Mouse (Mus musculus): Measurements from ENCODE around the gene Ifitm5. TPM values are rescaled to one million over a fixed set of nuclear protein-coding genes. Genes with fewer than 3 reads are reported as not detected.

Ifitm5 gene
- polyA plus RNA-seq, 1 experiment from 2014 or later: 0.82 TPM

DNA sequence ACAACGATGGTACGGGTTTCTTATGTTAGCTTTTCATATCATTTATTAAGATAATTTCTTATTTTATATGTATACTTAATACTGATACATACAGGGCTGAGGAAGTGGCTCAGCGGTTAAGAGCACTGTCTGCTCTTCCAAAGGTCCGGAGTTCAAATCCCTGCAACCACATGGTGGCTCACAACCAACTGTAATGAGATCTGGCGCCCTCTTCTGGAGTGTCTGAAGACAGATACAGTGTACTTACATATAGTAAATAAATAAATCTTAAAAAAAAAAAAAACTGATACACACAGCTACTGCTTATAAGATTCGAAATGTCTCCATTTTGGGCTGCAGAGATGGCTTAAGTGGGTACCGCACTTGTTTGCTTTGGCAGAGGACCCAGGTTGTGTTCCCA is 42.4 kb downstream of the Ifitm5 start:
- Histone ChIP-seq H3K4me1 (replicated peaks; ENCODE audit: control insufficient read depth, insufficient read depth) (0 out of 2 replicates have a peak, but pooled peaks cover 3% of the 10 kb centered on the region), H3K4me3 (ENCODE audit: low read depth, low read length) (no peak overlapping the region), H3K4me2 (replicated peaks; ENCODE audit: low read depth) (no peak overlapping the region), H3K9me3 (ENCODE audit: control insufficient read depth, low read length) (no peaks in the 10 kb centered on the region), H3K27me3 (ENCODE audit: control insufficient read depth, insufficient read depth, low read length) (no peaks in the 10 kb centered on the region), H3K27ac (replicated peaks) (no peak overlapping the region), H3K36me3 (ENCODE audit: control insufficient read depth, insufficient read depth, low read length) (no peaks in the 10 kb centered on the region), H3K9ac (ENCODE audit: low read length) (no peak overlapping the region)
- TF ChIP-seq EP300 (optimal IDR thresholded peaks at IDR 0.05) (no peak), CTCF (IDR thresholded peaks at IDR 0.05; ENCODE audit: low read depth) (peak; percentile 28; the same call in 1 of the 2 replicates)
- ATAC-seq (ENCODE audit: low FRiP score, low TSS enrichment) (no peak), DNase-seq (ENCODE audit: low spot score) (no peak)
- 74% methylated on average over 7 of the region's 7 CpGs for WGBS

DNA sequence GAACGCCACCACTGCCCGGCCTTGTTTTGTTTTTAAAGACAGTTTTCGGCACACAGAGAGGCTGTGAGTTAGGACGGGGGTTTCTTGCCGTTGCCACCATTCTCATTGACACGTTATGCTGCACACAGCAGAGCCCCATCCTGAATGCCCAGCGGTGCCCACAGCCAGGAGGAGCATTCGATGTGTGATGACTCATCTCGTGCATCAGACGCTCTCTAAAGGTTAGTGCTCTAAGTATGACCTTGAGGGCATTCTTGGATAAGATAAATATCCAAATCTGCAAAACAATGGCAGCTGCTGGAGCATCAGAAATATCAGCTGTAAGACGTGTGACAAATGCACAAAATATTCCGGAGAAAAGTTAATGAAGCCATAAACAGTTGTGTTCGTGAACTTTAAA is 43.0 kb downstream of the Ifitm5 start:
- DNase-seq (ENCODE audit: low spot score) (no peak), ATAC-seq (ENCODE audit: low FRiP score, low TSS enrichment) (no peak)
- no peak overlapping the region for H3K4me2 ChIP-seq (replicated peaks; ENCODE audit: low read depth)
- no peaks in the 10 kb centered on the region for H3K36me3 ChIP-seq (ENCODE audit: control insufficient read depth, insufficient read depth, low read length)
- H3K4me3 ChIP-seq (ENCODE audit: low read depth, low read length): no peak overlapping the region
- no peak overlapping the region for H3K27ac ChIP-seq (replicated peaks)
- TF ChIP-seq EP300 (optimal IDR thresholded peaks at IDR 0.05) (no peak), CTCF (IDR thresholded peaks at IDR 0.05; ENCODE audit: low read depth) (no peak)
- H3K9ac ChIP-seq (ENCODE audit: low read length): no peak overlapping the region
- no peaks in the 10 kb centered on the region for H3K9me3 ChIP-seq (ENCODE audit: control insufficient read depth, low read length)
- 69% methylated on average over 13 of the region's 13 CpGs for whole genome bisulfite sequencing
- H3K27me3 ChIP-seq (ENCODE audit: control insufficient read depth, insufficient read depth, low read length): no peaks in the 10 kb centered on the region
- H3K4me1 ChIP-seq (replicated peaks; ENCODE audit: control insufficient read depth, insufficient read depth): 0 out of 2 replicates have a peak, but pooled peaks cover 3% of the 10 kb centered on the region

DNA sequence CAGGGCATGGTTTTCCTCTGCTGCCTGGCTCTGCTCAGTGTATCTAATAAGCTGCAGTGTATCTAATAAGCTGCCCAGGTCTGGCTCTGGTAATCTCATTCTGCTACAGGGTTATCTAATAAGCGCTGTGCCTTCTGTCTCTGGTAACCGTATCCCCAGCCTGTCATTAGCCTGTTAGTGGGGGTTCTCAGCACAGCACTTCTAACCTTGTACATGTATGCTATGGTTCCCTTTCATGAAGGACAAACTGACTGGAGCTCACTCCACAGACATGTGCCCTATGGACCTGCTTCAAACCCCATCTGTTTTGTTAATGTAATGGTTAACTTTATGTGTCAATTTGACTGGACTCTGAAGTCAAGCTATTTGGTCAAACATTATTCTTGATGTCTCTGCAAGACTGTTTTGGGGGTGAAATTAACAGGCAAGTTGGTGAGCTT is 44.4 kb downstream of the Ifitm5 start:
- Histone ChIP-seq H3K4me3 (ENCODE audit: low read depth, low read length) (no peak overlapping the region), H3K4me2 (replicated peaks; ENCODE audit: low read depth) (no peak overlapping the region), H3K4me1 (replicated peaks; ENCODE audit: control insufficient read depth, insufficient read depth) (0 out of 2 replicates have a peak, but pooled peaks cover 3% of the 10 kb centered on the region), H3K27me3 (ENCODE audit: control insufficient read depth, insufficient read depth, low read length) (no peaks in the 10 kb centered on the region), H3K9me3 (ENCODE audit: control insufficient read depth, low read length) (no peaks in the 10 kb centered on the region), H3K27ac (replicated peaks) (no peak overlapping the region), H3K9ac (ENCODE audit: low read length) (no peak overlapping the region), H3K36me3 (ENCODE audit: control insufficient read depth, insufficient read depth, low read length) (no peaks in the 10 kb centered on the region)
- ATAC-seq (ENCODE audit: low FRiP score, low TSS enrichment) (no peak), DNase-seq (ENCODE audit: low spot score) (no peak)
- TF ChIP-seq EP300 (optimal IDR thresholded peaks at IDR 0.05) (no peak), CTCF (IDR thresholded peaks at IDR 0.05; ENCODE audit: low read depth) (no peak)
- WGBS: 67% methylated on average over 2 of the region's 2 CpGs

DNA sequence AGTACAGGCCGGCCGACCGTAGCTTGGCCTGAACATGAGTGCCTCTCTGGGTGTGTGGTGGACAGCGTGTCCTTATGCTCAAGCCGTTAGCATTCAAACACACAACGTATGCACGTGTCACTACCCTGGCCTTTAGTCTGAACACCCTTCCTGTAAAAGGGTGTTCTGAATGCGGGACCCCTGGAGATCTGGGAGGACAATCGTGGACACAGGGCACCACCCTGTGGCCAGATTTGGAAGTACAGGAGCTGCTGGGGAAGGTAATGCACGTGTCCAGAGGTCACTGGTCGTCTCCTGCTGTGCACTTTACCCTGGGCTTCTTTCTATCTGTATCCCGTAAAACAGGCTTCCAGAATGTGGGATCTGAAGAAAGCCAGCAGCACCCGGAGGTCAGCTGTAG is 46.9 kb downstream of the Ifitm5 start:
- ATAC-seq (ENCODE audit: low FRiP score, low TSS enrichment) (peak; percentile 64), DNase-seq (ENCODE audit: low spot score) (peak; percentile 79)
- 27% methylated on average over 13 of the region's 13 CpGs for WGBS
- H3K4me2 ChIP-seq (replicated peaks; ENCODE audit: low read depth): no peak overlapping the region
- H3K27me3 ChIP-seq (ENCODE audit: control insufficient read depth, insufficient read depth, low read length): no peaks in the 10 kb centered on the region
- no peak overlapping the region for H3K4me3 ChIP-seq (ENCODE audit: low read depth, low read length)
- no peaks in the 10 kb centered on the region for H3K4me1 ChIP-seq (replicated peaks; ENCODE audit: control insufficient read depth, insufficient read depth)
- H3K9ac ChIP-seq (ENCODE audit: low read length): no peak overlapping the region
- H3K36me3 ChIP-seq (ENCODE audit: control insufficient read depth, insufficient read depth, low read length): peaks cover 3% of the 10 kb centered on the region; the same call in 1 of the 2 replicates
- no peak overlapping the region for H3K27ac ChIP-seq (replicated peaks)
- no peaks in the 10 kb centered on the region for H3K9me3 ChIP-seq (ENCODE audit: control insufficient read depth, low read length)
- TF ChIP-seq EP300 (optimal IDR thresholded peaks at IDR 0.05): no peak
- peak; percentile 94 for TF ChIP-seq CTCF (IDR thresholded peaks at IDR 0.05; ENCODE audit: low read depth)

DNA sequence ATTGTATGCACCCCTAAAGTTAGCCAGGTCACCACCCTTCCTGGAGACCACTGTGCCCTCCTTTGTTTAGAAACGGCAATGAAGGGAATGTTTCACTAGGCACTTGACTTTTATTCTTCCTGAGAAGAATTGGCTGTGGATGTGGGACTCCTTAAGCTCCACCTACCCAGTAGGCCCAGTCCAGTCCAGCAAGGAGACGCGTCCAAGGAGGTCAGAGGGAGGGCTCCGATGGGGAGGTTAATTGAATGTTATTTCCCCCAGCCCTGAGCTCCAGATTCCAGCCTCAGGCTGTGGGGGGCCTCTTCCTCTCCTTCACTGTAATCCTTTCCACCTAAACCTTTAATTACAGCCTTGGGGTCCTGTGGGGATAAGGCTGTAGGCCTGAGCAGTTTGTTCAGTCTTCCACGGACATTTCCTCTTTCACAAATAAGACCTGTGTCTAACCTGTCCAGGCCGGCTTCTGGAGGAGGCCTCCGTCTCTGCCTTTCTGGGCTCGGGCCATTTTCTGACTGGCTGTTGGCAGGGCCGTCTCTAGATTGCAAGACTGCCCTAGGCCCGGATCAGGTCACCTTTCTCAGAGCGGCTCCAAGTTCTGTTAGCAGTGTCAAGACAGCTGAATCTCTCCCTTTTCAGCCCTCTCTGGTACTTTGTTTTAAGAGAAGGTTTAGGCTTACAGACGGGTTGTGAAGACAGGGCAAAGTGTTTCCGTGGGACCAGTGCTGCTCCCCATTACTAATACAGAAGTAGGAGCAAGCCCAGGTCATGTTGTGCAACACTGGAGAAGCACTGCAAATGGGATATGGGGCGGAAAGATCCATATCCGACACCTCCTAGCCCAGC is 47.8 kb downstream of the Ifitm5 start:
- ATAC-seq (ENCODE audit: low FRiP score, low TSS enrichment) (no peak), DNase-seq (ENCODE audit: low spot score) (no peak)
- Histone ChIP-seq H3K27me3 (ENCODE audit: control insufficient read depth, insufficient read depth, low read length) (no peaks in the 10 kb centered on the region), H3K4me1 (replicated peaks; ENCODE audit: control insufficient read depth, insufficient read depth) (no peaks in the 10 kb centered on the region), H3K9ac (ENCODE audit: low read length) (0 out of 2 replicates have a peak overlapping the region, but pooled peaks have one; percentile 18), H3K36me3 (ENCODE audit: control insufficient read depth, insufficient read depth, low read length) (peaks cover 7% of the 10 kb centered on the region; the same call in 1 of the 2 replicates), H3K4me2 (replicated peaks; ENCODE audit: low read depth) (no peak overlapping the region), H3K27ac (replicated peaks) (no peak overlapping the region), H3K4me3 (ENCODE audit: low read depth, low read length) (no peak overlapping the region), H3K9me3 (ENCODE audit: control insufficient read depth, low read length) (no peaks in the 10 kb centered on the region)
- TF ChIP-seq CTCF (IDR thresholded peaks at IDR 0.05; ENCODE audit: low read depth): no peak
- WGBS: 75% methylated on average over 15 of the region's 15 CpGs

DNA sequence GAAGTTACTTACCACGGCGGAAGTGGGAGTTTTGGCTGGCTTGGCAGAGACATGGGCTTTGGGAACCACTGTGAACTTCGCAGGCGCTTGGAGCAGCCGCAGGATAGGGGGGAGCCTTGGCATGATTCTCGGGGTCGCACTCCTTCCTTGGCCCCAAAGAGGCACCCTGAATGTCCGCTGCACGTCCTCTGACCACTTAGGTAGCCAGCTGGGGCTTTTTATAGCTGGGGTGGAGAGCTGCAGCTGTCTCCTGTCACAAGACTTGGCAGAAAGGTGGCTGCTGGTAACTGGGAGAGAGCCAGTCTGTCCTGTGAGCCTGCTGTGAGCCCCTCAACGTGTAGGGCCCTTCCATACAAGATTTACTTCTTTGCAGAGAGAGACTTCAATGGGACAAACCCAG is 49.9 kb downstream of the Ifitm5 start, which contains the start of gene Cox8b:
TSS of gene Cox8b (minus strand) at position 227 of the 400 bp plus-strand sequence.
- no peak for DNase-seq (ENCODE audit: low spot score)
- TF ChIP-seq CTCF (IDR thresholded peaks at IDR 0.05; ENCODE audit: low read depth): no peak
- TF ChIP-seq EP300 (optimal IDR thresholded peaks at IDR 0.05): no peak
- 62% methylated on average over 10 of the region's 10 CpGs for WGBS

More for the DNA sequence above, 49.9 kb downstream of the Ifitm5 start, which contains the start of gene Cox8b:
- no peak within 1 kb of the TSS for H3K4me2 ChIP-seq (replicated peaks; ENCODE audit: low read depth)
- no peaks in the 10 kb centered on the region for H3K9me3 ChIP-seq (ENCODE audit: control insufficient read depth, low read length)
- no peaks in the 10 kb centered on the region for H3K27me3 ChIP-seq (ENCODE audit: control insufficient read depth, insufficient read depth, low read length)
- no peak within 1 kb of the TSS for H3K4me3 ChIP-seq (ENCODE audit: low read depth, low read length)
- no peak within 1 kb of the TSS for H3K9ac ChIP-seq (ENCODE audit: low read length)
- no peaks in the 10 kb centered on the region for H3K4me1 ChIP-seq (replicated peaks; ENCODE audit: control insufficient read depth, insufficient read depth)
- H3K27ac ChIP-seq (replicated peaks): 0 out of 2 replicates have a peak within 1 kb of the TSS, but pooled peaks have one; percentile 4
- peaks cover 7% of the 10 kb centered on the region; the same call in 1 of the 2 replicates for H3K36me3 ChIP-seq (ENCODE audit: control insufficient read depth, insufficient read depth, low read length)
- ATAC-seq (ENCODE audit: low FRiP score, low TSS enrichment): no peak

Measured in stomach, postnatal 0 days (tissue).